Mouse (Mus musculus) liver, postnatal 0 days (tissue): ENCODE results near the gene Cyp2d40.

ENCODE experiments used
- CTCF ChIP-seq: sonication (generic); IDR thresholded peaks from 2 replicates; pipeline ENCODE4 v1.5.1; 2016; ENCODE audit warnings: antibody characterized with exemption, low read depth
- EP300 ChIP-seq: IDR thresholded peaks from 2 replicates; pipeline ENCODE4 v1.6.1; 2016; ENCODE audit warnings: antibody characterized with exemption, low read depth, mild to moderate bottlenecking

DNA sequence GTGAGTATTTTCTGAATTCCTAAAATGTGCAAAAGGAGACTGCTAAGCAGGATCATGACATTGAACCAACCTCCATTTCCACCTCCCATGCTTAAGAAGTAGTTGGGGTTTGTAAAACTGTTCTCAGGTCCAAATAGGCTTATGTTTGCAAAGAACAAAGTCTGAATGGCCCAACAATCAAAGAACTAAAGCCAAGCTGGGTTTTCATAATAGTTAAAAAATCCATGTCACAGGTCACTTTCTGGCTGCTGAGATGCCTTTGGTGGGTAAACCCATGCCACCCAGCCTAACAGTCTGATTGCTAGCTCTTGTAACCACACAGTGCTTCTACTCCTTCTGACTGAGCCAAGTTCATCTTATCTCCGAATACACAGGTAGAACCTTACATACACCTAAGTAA is 20.6 kb upstream of the Cyp2d40 start:
- TF ChIP-seq CTCF (no peak), EP300 (peak; percentile 45; the same call in 1 of the 2 replicates)
